Mouse (Mus musculus) liver, embryonic 15.5 days (tissue): Measurements from ENCODE around the gene Fam189b. TPM values are rescaled to one million over a fixed set of nuclear protein-coding genes. Genes with fewer than 3 reads are reported as not detected.
"Not testable (repeated sequence)": the region's sequence is repeated elsewhere in the genome, so short reads cannot be mapped to it uniquely, and the experiment has no call there.

Source experiments
- ATAC-seq: fragments of 200-750 bp; cut with Nextera tagmentation; 2 replicates; pipeline ENCODE4 v1.8.0; 2017; ENCODE audit warnings: moderate number of reproducible peaks, mild to moderate bottlenecking, moderate library complexity; ENCODE audit not compliant: insufficient read depth
- H3K27ac ChIP-seq: fragments of 300-500 bp; sonication (generic); replicated peaks from 2 replicates; pipeline ENCODE4 v1.5.1; 2015; ENCODE audit warnings: mild to moderate bottlenecking, inconsistent platforms
- H3K27me3 ChIP-seq: fragments of 300-500 bp; sonication (generic); 2 replicates; pipeline ENCODE4 v1.6.1; 2015; ENCODE audit warnings: mild to moderate bottlenecking, inconsistent platforms
- H3K36me3 ChIP-seq: fragments of 300-500 bp; sonication (generic); replicated peaks from 2 replicates; pipeline ENCODE4 v1.6.1; 2015; ENCODE audit warnings: moderate library complexity, mild to moderate bottlenecking, inconsistent platforms
- H3K4me1 ChIP-seq: fragments of 300-500 bp; sonication (generic); replicated peaks from 2 replicates; pipeline ENCODE4 v1.6.1; 2015; ENCODE audit warnings: inconsistent platforms
- H3K4me2 ChIP-seq: fragments of 300-500 bp; sonication (generic); 2 replicates; pipeline ENCODE4 v1.6.1; 2015; ENCODE audit warnings: moderate library complexity, mild to moderate bottlenecking, inconsistent platforms
- H3K4me3 ChIP-seq: fragments of 300-500 bp; sonication (generic); replicated peaks from 2 replicates; pipeline ENCODE4 v1.5.1; 2015; ENCODE audit warnings: mild to moderate bottlenecking, inconsistent platforms
- H3K9ac ChIP-seq: fragments of 300-500 bp; sonication (generic); 2 replicates; pipeline ENCODE4 v1.6.1; 2015; ENCODE audit warnings: moderate library complexity, mild to moderate bottlenecking, inconsistent platforms
- H3K9me3 ChIP-seq: fragments of 300-500 bp; sonication (generic); replicated peaks from 2 replicates; pipeline ENCODE4 v1.6.1; 2016; ENCODE audit warnings: inconsistent platforms
- WGBS: fragments of 180-500 bp; shearing (Covaris S2); methylation state at CpG from one replicate; pipeline ENCODE4 v1.1.7; 2015; ENCODE audit warnings: mixed read lengths; ENCODE audit not compliant: insufficient replicate concordance; 5-methylcytosine and 5-hydroxymethylcytosine counted together
- polyA plus RNA-seq: library from polyadenylated mRNA; unstranded; fragments of >200 nt; fragmentation: Nextera tagmentation; extraction: Ambion mirVana; gene quantifications from 2 replicates; pipeline ENCODE4 v1.2.1, GENCODE M21; 2015

Fam189b gene
- polyA plus RNA-seq, 1 experiment from 2014 or later = 2.4 TPM

GRCm38 (mm10) chr3:89156951-89157350 lies 26.0 kb upstream of the Fam189b start:
- H3K27me3 ChIP-seq = peaks cover 52% of the 10 kb centered on the region
- H3K4me1 ChIP-seq = peaks cover 27% of the 10 kb centered on the region
- ATAC-seq = no peak

GRCm38 (mm10) chr3:89158651-89159050 lies 24.3 kb upstream of the Fam189b start:
- WGBS = 19% methylated on average over 7 of the region's 7 CpGs
- Histone ChIP-seq H3K27ac (no peak overlapping the region), H3K4me3 (no peak overlapping the region; the same call in 1 of the 2 replicates), H3K36me3 (no peaks in the 10 kb centered on the region), H3K4me1 (peaks cover 19% of the 10 kb centered on the region), H3K4me2 (no peak overlapping the region; the same call in 1 of the 2 replicates), H3K9me3 (no peaks in the 10 kb centered on the region), H3K9ac (no peak overlapping the region), H3K27me3 (peaks cover 42% of the 10 kb centered on the region)
- no peak for ATAC-seq

More at GRCm38 (mm10) chr3:89156951-89157350, 26.0 kb upstream of the Fam189b start:
- H3K4me2 ChIP-seq = no peak overlapping the region
- no peaks in the 10 kb centered on the region for H3K9me3 ChIP-seq
- no peak overlapping the region for H3K4me3 ChIP-seq
- no peaks in the 10 kb centered on the region for H3K36me3 ChIP-seq
- no peak overlapping the region for H3K9ac ChIP-seq
- WGBS = 66% methylated on average over 8 of the region's 8 CpGs
- no peak overlapping the region for H3K27ac ChIP-seq

DNA sequence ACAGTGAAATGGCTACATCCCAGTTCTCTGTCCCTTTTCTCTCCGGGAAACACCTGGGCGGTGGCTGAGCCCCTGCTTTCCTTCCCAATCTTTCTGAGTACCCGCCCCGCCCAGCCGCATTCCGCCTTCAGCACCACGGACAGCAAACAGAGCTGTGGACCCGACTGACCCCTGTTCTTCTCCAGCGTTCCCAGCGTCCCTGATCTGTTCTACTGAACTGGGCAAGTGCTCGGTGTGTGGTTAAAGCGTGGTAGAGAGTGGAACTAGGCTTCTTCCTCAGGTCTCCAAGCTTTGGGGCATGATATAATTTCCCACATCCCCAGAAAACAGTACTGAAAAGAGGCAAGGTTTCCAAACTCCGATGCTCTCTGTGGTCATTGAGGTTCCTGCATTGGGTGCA lies 23.7 kb upstream of the Fam189b start:
- Histone ChIP-seq H3K4me3 (peak overlapping the region; percentile 60), H3K9ac (no peak overlapping the region), H3K4me1 (peaks cover 25% of the 10 kb centered on the region), H3K27me3 (peaks cover 40% of the 10 kb centered on the region), H3K4me2 (peak overlapping the region; percentile 99), H3K36me3 (no peaks in the 10 kb centered on the region), H3K9me3 (no peaks in the 10 kb centered on the region), H3K27ac (no peak overlapping the region)
- peak; percentile 27; the same call in 1 of the 2 replicates for ATAC-seq
- 1% methylated on average over 13 of the region's 13 CpGs for WGBS

GRCm38 (mm10) chr3:89159616-89160344 lies 23.2 kb upstream of the Fam189b start, which contains the start of gene Hcn3:
TSS of gene Hcn3 (minus strand) at chr3:89160196.
- ATAC-seq = peak; percentile 14; the same call in 1 of the 2 replicates
- Histone ChIP-seq H3K4me3 (peak within 1 kb of the TSS; percentile 60), H3K9me3 (no peaks in the 10 kb centered on the region), H3K9ac (peak within 1 kb of the TSS; percentile 51), H3K4me1 (peaks cover 28% of the 10 kb centered on the region), H3K27me3 (peaks cover 38% of the 10 kb centered on the region), H3K4me2 (peak within 1 kb of the TSS; percentile 99), H3K36me3 (no peaks in the 10 kb centered on the region), H3K27ac (no peak within 1 kb of the TSS)
- WGBS = under 1% methylated on average over 56 of the region's 66 CpGs

DNA sequence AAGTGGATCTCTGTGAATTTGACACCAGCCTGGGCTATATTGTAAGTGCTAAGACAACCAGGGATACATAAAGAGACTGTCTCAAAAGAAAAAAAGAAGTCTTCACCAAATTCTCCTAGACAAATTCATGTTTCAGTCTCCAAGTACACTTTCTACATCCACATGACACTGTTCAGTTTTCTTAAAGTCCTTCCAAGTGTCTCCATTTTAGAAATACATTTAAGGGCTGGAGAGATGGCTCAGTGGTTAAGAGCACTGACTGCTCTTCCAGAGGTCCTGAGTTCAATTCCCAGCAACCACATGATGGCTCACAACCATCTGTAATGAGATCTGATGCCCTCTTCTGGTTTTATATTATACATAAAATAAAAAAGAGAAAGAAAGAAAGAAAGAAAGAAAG lies 21.7 kb upstream of the Fam189b start:
- peaks cover 33% of the 10 kb centered on the region for H3K27me3 ChIP-seq
- peaks cover 39% of the 10 kb centered on the region for H3K4me1 ChIP-seq
- H3K9ac ChIP-seq, ATAC-seq, H3K27ac ChIP-seq, H3K36me3 ChIP-seq, H3K4me2 ChIP-seq, H3K9me3 ChIP-seq, H3K4me3 ChIP-seq: not testable (repeated sequence)

DNA sequence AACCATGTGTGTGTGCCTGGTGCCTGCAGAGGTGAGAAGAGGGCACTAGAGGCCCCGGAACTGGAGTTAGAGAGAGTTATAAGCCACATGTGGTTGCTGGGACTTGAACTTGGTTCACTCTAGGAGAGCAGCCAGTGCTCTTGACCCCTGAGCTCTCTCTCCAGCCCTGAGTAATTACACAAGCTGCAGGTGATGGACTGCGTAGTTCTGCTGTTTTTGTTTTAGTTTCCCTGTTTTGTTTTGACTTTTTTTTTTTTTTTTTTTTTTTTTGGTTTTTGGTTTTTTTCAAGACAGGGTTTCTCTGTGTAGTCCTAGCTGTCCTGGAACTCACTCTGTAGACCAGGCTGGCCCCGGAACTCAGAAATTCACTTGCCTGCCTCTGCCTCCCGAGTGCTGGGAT lies 21.2 kb upstream of the Fam189b start:
- WGBS = 68% methylated on average over 4 of the region's 4 CpGs
- Histone ChIP-seq H3K4me1 (peaks cover 44% of the 10 kb centered on the region), H3K4me3 (no peak overlapping the region), H3K27ac (no peak overlapping the region), H3K9ac (no peak overlapping the region), H3K27me3 (peaks cover 32% of the 10 kb centered on the region), H3K9me3 (no peaks in the 10 kb centered on the region), H3K4me2 (no peak overlapping the region), H3K36me3 (peaks cover 1% of the 10 kb centered on the region)
- no peak for ATAC-seq

DNA sequence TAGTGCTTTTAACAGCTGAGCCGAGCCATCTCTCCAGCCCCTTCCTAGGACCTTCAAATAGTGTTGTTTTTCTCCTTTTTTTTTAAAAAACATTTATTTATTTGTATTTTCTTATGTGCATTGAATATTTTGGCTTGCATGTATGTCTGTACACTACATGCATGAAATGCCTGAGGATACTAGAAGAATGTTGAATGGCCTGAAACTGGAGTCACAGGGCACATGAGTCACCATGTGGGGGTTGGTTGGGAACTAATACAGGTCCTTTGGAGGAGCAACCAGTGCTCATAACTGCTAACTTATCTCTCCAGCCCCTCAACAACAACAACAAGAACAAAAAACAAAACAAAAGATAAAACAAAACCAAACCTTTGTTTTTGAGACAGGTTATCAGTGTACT lies 19.8 kb upstream of the Fam189b start:
- no peak overlapping the region for H3K4me2 ChIP-seq
- no peak overlapping the region for H3K9ac ChIP-seq
- H3K27me3 ChIP-seq = peaks cover 19% of the 10 kb centered on the region
- peaks cover 48% of the 10 kb centered on the region for H3K4me1 ChIP-seq
- ATAC-seq = no peak
- no peak overlapping the region for H3K27ac ChIP-seq
- H3K36me3 ChIP-seq = peaks cover 13% of the 10 kb centered on the region
- H3K4me3 ChIP-seq = no peak overlapping the region
- 60% methylated on average over 1 of the region's 1 CpGs for WGBS
- no peaks in the 10 kb centered on the region for H3K9me3 ChIP-seq

- Histone ChIP-seq H3K9ac (peak overlapping the region; percentile 85), H3K4me2 (peak overlapping the region; percentile 77), H3K9me3 (no peaks in the 10 kb centered on the region), H3K4me1 (peaks cover 48% of the 10 kb centered on the region), H3K27me3 (peaks cover 13% of the 10 kb centered on the region), H3K27ac (peak overlapping the region; percentile 89), H3K4me3 (peak overlapping the region; percentile 71), H3K36me3 (peaks cover 20% of the 10 kb centered on the region)
- ATAC-seq = no peak
- 49% methylated on average over 5 of the region's 5 CpGs for WGBS
These were observed 19.2 kb upstream of the Fam189b start for GRCm38 (mm10) chr3:89163643-89164245.

DNA sequence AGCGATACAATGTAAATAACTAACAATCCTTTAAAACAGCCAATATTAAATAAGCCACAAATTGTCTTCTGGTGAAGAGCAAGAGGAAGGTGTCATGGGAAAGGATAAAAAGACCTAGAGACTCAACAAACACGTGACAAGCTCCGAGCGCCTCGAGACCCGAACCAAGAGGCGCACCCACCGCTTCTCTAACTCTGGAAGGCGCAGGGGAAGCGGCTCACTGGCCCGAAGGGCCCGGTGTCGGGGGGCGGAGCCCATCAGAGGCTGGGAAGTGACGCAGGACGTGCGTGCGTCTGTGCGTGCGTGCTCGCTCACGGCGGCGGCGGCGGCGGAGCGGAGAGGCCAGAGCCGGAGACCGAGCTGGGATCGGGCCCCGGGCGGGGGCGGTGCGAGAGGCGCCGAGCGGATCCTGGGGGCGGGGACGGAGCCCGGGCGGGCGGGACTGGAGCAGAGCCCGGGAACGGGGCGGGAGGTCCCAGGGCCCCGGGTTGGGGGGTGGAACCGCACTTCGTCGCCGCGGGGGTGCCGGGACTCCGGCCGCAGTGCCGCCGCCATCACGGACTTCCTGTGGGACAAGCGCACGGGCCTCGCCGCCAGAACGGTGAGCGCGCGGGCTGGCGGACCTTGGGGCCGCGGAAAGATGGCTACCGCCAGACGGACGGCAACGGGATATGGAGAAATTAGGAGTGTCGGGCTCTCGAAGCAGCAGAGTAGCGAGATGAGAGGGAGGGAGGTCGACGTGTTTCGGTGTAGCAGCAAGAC lies 18.3 kb upstream of the Fam189b start, which contains the start of gene Clk2:
Gene Clk2 (plus strand): TSS at position 290 of the 762 bp plus-strand sequence.
- Histone ChIP-seq H3K9ac (peak within 1 kb of the TSS; percentile 85), H3K4me3 (peak within 1 kb of the TSS; percentile 71), H3K27me3 (peaks cover 4% of the 10 kb centered on the region), H3K36me3 (peaks cover 29% of the 10 kb centered on the region), H3K9me3 (no peaks in the 10 kb centered on the region), H3K4me2 (peak within 1 kb of the TSS; percentile 77), H3K27ac (peak within 1 kb of the TSS; percentile 89), H3K4me1 (peaks cover 39% of the 10 kb centered on the region)
- under 1% methylated on average over 78 of the region's 79 CpGs for WGBS
- peak; percentile 98 for ATAC-seq

- Histone ChIP-seq H3K4me1 (peaks cover 32% of the 10 kb centered on the region), H3K36me3 (peaks cover 36% of the 10 kb centered on the region), H3K9me3 (no peaks in the 10 kb centered on the region), H3K4me2 (peak overlapping the region; percentile 77), H3K27ac (peak overlapping the region; percentile 89), H3K27me3 (no peaks in the 10 kb centered on the region), H3K9ac (peak overlapping the region; percentile 85), H3K4me3 (peak overlapping the region; percentile 71)
- WGBS = 15% methylated on average over 12 of the region's 12 CpGs
- ATAC-seq = no peak; the same call in 1 of the 2 replicates
These were observed 17.6 kb upstream of the Fam189b start for GRCm38 (mm10) chr3:89165268-89165870.
